Mouse (Mus musculus): ENCODE measurements around the gene Ube2t. TPM values are rescaled to one million over a fixed set of nuclear protein-coding genes. Genes with fewer than 3 reads are reported as not detected.

Ube2t gene
- total RNA-seq (2021): 1 to 10 TPM; 2.0 to 2.5 TPM

DNA sequence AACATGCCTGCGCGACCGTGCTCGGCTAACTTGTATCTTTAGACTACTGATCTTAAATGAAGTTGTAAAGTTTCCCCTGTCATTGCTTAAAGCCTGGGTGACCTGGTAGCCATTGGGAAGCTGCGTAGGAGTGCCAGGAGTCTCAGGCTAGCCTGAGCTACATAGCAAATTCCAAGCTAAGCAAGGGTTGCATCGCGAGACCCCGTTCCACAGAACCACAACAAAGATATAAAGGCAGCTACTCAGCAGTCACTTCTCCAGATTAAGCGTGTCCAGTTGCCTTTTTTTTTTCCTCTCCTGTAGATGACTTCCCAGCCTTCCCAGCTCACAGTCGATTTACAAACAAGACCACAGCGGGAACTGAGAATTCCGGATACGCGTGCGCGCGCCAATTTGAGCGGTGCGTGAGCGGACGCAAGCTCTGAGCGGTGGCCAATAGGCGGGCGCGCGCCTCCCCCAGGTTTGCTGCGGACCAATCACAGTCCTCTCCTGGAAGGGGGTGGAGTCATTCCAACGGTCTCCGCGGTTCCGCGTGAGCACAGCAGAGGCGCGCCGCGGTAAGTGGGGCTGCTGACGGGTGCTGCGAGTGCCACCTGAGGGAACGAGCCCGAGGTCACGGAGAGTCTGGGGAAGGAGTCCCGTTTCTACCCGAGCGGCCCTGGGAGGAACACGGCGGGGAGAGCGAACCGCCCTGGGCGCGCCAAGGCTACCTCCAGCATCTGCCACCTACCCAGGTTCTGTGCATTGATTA, at the start of gene Ube2t:
Ube2t (plus strand) TSS at position 513 of the 751 bp plus-strand sequence.
- DNase-seq: peak; percentile 93

DNA sequence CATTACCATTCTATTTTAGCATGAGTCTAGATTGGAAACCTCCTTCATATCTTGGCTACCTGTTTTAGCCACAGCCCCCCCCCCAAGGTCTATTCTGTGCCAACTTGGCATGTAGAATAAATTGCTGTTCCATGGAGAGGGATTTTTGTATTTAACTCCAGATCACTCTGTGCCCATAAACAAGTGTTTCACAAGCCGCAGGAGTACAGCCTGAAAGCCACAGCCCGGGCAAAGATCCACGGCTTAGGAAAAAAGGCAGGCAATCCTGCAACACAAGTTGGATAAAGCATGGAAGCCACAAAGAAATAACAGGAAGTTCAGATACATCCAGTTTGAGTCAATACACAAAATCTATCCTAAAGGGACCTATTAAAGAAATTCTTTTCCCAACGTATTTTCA, 48.8 kb upstream of the Ube2t start:
- no peak for DNase-seq

- no peak for DNase-seq
Measured at GRCm38 (mm10) chr1:134915421-134915820, 46.9 kb upstream of the Ube2t start.

DNA sequence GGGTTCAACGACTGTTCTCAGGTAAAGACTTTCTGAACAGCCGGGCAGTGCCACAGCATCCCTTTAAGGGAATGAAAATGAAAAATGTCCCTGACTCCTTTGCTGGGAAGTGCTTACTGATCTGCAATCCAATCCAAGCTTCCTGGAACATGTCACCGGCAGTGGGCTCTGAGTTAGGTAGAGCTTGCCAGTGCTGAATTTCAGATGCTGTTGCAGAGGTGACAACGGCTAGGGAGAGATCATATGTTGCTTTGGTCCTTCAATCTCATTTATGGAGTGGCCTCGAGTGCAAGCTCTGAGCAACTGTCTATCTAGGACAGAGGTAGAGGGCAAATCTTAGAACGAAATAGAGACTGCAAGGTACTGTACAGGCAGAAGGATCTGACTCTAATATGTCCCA, 43.4 kb upstream of the Ube2t start:
- no peak for DNase-seq

DNA sequence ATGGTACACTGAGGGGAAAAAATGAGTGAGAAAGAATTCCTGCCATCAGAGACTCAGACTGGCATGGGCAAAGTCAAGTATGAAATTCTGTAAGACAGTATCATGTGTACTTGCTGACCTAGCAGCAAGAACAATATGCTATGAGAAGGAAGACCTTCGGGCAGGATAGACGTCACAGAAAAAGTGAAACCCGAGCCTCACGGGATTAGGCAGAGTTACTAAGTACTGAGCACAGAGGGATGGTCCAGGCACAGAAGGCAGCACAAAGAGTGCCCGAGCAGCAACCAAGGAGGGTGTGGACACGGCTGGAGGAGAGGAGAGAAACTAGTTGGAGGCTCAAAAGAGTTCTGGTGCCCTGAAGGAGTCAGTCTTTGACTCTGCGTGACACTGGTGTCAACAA, 29.9 kb upstream of the Ube2t start:
- no peak for DNase-seq

GRCm38 (mm10) chr1:134936335-134936734, 26.0 kb upstream of the Ube2t start:
- no peak for DNase-seq

DNA sequence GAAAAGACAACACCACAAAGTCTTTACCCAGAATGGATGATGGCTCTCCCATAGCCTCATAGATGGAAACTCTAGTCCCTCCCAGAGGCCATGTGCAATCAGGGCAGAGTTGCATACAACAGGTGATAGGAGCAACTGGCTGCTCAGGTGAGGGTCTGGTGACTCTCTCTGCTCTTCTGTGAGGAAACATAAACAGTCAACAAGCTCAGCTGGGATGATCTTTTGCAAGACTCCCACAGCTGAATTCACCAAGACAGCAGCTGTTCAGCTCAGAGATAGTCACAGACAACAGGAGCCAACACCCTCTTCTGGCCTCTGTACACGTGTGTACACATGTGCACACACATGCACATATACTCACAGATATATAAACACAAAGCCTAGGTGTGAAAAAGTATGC, 24.1 kb upstream of the Ube2t start:
- DNase-seq: no peak

- no peak for DNase-seq
Measured at GRCm38 (mm10) chr1:134940863-134941262, 21.5 kb upstream of the Ube2t start.

DNA sequence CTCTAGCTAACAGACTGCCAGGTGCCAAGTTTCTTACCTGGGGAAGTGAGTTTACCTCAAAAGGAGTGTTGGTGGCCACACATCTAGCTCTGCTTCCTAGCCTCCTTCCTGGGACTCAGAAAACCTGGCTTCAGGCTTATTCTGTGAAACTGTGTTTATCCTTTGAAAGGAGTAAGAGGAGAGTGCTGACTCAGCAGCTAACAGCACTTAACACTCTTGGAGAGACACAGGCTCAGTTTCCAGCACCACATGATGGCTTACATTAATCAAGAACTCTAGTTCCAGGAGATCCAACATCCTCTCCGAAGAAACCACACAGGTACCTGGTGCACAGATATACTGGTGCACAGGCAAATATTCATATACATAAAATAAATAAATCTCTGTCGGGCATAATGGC, 19.5 kb upstream of the Ube2t start:
- no peak for DNase-seq

DNA sequence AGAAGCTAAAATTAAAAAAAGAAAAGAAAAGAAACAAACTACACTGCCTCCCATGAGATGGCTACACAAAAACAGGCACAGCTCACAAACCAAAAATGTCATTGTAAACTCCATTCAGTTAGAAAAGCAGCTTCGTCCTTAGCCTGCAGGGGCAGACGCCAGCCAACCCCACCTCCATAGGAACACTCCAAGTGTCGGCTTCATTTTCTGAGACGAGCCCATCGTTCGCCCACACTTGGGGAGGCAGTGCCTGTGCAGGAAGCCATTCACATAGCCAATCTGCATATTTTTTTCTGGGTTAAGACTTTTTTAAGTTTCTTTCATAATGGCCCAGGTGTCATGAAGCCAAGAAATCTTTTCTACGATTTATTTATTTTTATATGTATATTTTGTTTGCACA, 14.8 kb upstream of the Ube2t start:
- DNase-seq: no peak

- DNase-seq: no peak
Measured at GRCm38 (mm10) chr1:134949946-134950345, 12.4 kb upstream of the Ube2t start.

GRCm38 (mm10) chr1:134955050-134955636, 7.2 kb upstream of the Ube2t start:
- DNase-seq: no peak

DNA sequence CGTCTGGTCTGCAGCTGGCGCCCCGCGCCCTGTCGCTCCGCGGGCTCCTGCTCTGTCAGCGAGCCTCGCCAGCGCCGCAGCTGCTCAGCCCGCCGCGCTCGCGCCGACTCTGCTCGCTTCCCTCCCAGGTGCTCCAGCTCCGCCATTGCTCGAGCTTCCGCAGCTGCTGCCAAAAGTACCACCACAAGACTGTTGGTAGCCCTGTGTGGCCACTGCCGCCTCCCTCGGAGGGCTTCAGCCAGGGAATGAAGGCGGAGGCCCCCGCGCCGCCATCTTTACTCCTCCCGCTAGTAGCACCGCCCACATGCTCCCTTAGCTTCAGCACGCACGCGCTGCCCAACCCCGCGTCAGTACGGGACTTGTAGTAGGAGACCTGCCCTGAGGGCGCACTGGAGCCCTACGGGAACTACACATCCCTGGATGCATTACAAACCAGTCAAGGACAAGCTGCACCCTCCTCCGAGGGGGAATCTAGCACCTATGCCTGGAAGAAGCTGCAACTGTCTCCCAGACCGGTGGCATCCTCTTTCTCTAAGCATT, 6.7 kb upstream of the Ube2t start, which contains the start of gene Ppp1r12b:
Ppp1r12b (minus strand) TSS at position 306 of the 540 bp plus-strand sequence.
- peak; percentile 95 to 98 for DNase-seq

DNA sequence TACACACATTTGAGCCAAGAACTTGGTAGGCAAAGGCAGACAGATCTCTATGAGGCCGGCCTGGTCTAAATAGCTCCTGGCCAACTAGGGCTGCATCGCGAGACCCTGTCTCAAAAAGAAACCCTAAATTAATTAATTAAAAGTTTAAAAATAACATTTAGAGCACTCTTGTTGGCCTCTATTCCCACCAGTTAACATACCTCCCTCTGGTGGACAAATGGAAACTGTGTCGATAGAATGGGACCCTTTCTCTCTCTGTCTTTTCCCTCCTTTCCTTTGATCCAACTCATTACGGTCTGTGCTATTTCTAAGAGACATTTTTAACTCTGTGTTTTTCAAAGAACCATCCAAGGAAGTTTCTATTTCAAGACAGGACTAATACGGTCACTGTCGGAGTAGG, 1.7 kb upstream of the Ube2t start:
- DNase-seq: no peak

GRCm38 (mm10) chr1:134962821-134963220, 456 bp downstream of the Ube2t start:
- no peak for DNase-seq

- DNase-seq: no peak
Measured at GRCm38 (mm10) chr1:134965430-134965829, 3.1 kb downstream of the Ube2t start.

DNA sequence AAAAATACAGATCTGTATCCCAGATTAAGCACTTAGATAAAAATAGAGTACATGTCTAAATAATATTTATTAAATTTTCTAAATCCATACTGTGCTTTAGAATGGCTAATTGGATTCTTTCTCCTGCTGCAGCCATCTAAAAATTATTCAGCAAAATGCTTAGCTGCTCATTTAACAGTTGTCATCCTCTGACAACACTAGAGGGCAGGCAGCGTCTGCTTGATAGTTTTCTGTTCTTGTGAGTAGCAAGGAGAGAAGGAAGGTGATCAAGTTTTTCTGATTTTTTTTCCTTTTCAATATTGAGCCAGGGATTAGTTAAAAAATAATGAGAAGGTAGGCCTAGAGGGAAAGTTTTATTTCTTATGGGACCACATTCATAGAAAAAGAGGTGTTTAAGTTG, 10.6 kb downstream of the Ube2t start:
- DNase-seq: no peak

DNA sequence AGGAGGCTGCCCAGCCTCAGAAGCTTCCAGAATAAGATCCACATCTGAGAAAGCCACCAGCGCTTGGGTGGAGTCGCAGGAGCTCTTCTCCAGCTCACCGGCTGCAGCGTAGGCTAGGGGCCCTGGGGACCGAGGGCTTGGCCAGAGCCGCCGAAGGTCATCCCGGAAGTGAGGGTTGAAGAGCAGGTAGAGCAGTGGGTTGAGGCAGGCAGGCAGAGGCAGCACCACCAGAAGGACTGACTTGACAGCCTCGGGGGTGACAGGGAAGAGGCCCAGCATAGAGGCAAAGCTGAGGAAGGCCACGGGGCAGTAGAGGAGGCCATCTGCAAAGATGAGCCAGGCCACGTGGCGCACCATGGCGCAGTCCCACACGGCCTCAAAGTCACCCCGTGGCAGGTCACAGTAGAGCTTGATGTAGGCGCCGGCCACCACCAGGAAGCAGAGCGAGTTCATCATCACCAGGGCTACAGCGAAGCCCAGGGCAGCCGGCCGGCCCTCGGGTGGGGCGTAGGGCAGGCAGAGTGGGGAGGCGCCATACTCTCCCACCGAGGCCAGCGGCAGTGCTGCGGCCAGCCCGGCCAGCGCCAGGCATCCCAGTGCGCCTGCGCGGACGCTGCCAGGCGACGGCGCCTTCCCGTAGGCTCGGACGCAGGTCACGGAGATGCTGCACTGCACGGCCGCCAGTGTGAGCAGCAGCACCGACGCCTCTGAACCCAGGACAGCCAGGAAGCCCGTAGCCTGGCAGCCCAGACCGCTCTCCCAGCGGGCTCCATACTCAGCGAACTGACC, 25.0 kb downstream of the Ube2t start:
- DNase-seq: peak; percentile 52 to 54

GRCm38 (mm10) chr1:134987962-134988341, 25.6 kb downstream of the Ube2t start:
- DNase-seq: no peak

DNA sequence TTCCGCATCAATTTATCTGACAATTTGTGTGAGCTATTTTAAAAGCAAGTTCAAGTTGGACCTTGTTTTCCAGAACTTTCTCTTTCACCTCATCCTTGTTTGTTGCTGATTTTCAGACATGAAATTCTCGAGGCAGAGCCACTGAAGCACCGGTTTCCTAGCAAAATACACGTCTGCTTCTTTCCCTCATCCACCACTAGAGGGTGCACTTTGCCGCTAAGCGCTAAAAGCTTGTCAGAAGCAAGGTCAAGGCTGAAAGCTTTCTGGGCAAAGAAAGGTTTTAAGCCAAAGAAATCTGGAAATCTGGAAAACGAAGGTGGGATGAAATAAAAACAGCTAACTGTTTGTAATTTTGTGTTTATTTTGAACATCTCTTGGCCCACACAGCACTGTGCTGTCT, 27.0 kb downstream of the Ube2t start:
- peak; percentile 76 to 79 for DNase-seq

GRCm38 (mm10) chr1:134992046-134992645, 29.8 kb downstream of the Ube2t start:
- DNase-seq: no peak

- no peak for DNase-seq
Measured at GRCm38 (mm10) chr1:134994739-134995138, 32.4 kb downstream of the Ube2t start.

- DNase-seq: no peak
Measured at GRCm38 (mm10) chr1:134995437-134995836, 33.1 kb downstream of the Ube2t start.
